Mouse (Mus musculus): ENCODE measurements around the gene Tm6sf1. TPM values are rescaled to one million over a fixed set of nuclear protein-coding genes. Genes with fewer than 3 reads are reported as not detected.

Gene Tm6sf1
- polyA plus RNA-seq, 1 experiment from 2014 or later, result 72.9 TPM

DNA sequence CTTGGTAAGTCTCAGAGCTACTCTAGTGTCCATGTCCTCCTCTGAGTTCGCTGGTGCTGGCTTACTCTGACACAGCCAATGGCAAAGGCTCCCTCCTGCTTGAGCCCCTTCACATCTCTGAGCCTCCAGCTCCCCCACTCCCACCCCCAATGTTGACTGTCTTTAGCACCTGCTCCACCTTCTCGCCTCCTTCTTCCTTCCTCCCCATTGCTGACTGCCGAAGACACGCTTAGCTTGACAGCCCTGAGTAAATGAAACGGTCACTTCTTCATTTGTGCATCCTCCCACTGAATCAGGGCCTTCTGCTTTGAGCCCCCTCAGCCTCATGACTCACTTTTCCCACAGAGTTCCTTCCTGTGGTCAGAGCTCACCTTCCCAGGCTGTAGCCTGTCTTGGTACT lies 2.2 kb downstream of the Tm6sf1 start:
- 2% methylated on average over 5 of the region's 5 CpGs for WGBS (ENCODE audit: missing documents)
- peaks cover 14% of the 10 kb centered on the region for H3K36me3 ChIP-seq (ENCODE audit: inconsistent target)
- H3K4me3 ChIP-seq (ENCODE audit: inconsistent target), result peak overlapping the region; percentile 74
- peaks cover 57% of the 10 kb centered on the region for H3K79me2 ChIP-seq (ENCODE audit: inconsistent target)
- peak overlapping the region; percentile 94 for H3K27ac ChIP-seq

DNA sequence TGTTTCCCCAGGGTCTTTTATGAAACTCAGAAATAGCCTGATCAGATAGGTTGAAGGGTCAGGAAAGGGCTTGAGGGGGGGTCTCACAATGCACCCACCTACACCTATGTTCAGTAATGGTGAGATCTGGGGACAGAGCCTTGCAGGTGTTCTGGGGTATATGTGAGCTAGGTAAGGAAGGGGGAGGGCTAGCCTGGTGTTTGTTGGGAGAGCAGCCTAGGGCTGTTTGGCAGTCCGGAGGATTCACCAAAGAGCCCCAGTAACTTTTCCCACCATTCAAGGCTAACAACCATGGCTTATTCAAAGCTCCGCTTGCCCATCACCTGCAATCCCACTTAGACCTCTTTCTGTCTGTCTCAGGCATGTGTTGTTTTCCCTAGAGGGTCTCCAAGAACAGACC lies 2.7 kb downstream of the Tm6sf1 start:
- Histone ChIP-seq H3K27ac (peak overlapping the region; percentile 94), H3K79me2 (ENCODE audit: inconsistent target) (peaks cover 62% of the 10 kb centered on the region), H3K36me3 (ENCODE audit: inconsistent target) (peaks cover 18% of the 10 kb centered on the region), H3K4me3 (ENCODE audit: inconsistent target) (peak overlapping the region; percentile 74; the same call in 1 of the 2 replicates)
- 83% methylated on average over 2 of the region's 2 CpGs for WGBS (ENCODE audit: missing documents)

DNA sequence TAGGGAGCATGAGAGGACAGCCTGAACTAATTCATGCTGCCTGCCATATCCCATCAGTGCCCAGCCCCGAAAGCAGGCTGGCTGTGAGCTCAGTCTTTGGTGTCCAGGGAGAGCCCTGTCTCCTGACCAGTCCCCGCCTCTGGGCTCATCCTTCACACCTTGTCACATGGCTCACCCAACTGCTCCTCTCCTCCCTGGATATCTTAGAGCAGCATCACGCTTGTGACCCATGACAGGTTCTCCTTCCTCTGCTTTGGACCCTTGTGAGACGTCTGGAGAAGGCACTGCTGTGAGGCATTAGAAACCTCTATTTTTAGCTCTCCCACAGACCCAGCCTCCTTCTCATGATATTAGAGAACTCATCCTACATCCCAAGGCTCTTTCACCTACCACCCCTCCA lies 3.1 kb downstream of the Tm6sf1 start:
- no peak overlapping the region for H3K4me3 ChIP-seq (ENCODE audit: inconsistent target)
- H3K79me2 ChIP-seq (ENCODE audit: inconsistent target), result peaks cover 66% of the 10 kb centered on the region
- peaks cover 23% of the 10 kb centered on the region for H3K36me3 ChIP-seq (ENCODE audit: inconsistent target)
- 68% methylated on average over 4 of the region's 4 CpGs for WGBS (ENCODE audit: missing documents)
- peak overlapping the region; percentile 94 for H3K27ac ChIP-seq

DNA sequence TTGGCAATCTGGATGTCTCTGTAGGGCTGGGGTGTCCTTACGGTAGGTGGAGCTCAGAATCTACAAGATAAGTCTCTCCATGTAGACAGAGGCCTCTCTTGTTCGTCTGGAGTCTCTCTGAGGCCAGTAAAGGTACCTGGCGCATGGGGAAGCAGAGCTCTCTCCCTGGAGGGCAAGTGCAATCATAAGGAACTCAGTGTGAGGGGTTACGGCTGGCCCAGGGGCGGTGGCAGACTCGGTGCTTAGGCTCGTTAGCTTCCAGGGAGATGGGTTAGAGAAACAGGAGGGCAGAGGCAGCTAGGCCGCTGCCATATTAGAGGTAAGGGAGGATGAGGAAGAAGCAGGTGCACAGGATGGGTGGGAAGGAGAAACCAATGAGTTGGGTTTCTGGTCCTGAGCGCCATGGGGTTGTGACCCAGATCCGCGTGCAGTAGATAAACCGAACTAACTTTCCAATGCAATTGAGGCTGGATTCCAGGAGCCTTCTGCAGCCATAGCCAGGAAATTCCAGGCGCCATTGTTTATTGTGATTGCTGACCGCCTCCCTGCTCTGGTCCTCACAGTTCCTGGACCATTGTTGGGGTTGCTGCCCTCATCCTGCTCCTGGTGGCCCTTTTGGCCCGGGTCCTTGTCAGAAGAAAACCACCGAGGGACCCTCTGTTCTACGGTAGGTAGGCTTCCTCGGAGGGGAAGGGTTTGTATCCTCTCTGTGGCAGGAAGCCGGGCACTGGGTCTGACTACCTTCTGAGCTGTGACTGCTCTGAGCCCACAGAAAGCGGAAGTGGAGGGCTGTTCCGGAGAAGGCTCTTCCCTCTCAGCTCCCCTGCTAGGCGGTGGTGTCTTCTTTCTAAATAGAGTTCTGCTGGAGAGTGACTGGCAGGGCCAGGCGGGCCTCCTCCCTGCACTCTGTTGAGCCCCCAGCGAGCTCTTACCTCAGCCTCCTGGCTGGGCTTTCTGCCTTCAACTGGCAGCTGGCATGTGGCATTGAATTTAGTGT lies 4.1 kb downstream of the Tm6sf1 start:
- H3K79me2 ChIP-seq (ENCODE audit: inconsistent target), result peaks cover 76% of the 10 kb centered on the region
- H3K27ac ChIP-seq, result peak overlapping the region; percentile 94
- peak overlapping the region; percentile 11; the same call in 1 of the 2 replicates for H3K4me3 ChIP-seq (ENCODE audit: inconsistent target)
- peaks cover 31% of the 10 kb centered on the region for H3K36me3 ChIP-seq (ENCODE audit: inconsistent target)
- 28% methylated on average over 24 of the region's 24 CpGs for WGBS (ENCODE audit: missing documents)

DNA sequence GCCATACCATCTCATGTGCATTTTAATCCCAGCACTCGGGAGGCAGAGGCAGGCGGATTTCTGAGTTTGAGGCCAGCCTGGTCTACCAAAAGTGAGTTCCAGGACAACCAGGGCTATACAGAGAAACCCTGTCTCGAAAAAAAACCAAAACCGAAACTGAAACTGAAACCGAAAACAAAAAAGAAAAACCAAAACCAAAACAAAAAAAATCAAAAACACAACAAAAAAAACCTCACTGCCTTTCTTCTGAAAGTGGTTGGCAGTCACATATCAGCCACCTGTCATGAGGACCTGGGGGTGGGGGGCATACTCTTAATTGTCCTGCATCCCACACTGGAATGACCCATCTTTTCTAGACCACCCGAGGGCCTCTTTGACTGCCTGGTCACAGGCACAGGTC lies 5.8 kb downstream of the Tm6sf1 start:
- Histone ChIP-seq H3K36me3 (ENCODE audit: inconsistent target) (peaks cover 41% of the 10 kb centered on the region), H3K27ac (no peak overlapping the region), H3K79me2 (ENCODE audit: inconsistent target) (peaks cover 86% of the 10 kb centered on the region), H3K4me3 (ENCODE audit: inconsistent target) (no peak overlapping the region)
- WGBS (ENCODE audit: missing documents), result 85% methylated on average over 5 of the region's 6 CpGs

DNA sequence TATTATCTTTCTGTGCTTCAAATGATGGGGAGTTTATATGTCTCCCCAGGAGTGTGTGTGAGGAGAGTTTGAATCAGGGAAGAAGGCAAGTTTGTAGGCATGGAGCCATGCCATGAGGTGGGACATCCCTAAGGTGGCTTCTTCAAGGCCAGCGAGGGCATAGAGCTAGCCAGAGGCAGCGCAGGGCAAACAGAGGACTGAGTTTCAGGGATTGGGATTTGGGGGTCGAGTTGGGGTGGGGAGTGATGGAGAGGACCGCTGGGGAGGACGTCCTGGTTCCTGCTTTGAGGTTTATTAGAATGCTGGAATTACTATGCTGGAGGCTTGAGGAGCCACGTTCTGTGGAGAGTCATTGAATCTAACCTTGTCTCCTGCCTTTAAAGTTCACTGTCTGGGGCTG lies 7.1 kb downstream of the Tm6sf1 start:
- WGBS (ENCODE audit: missing documents), result 95% methylated on average over 6 of the region's 6 CpGs
- H3K36me3 ChIP-seq (ENCODE audit: inconsistent target), result peaks cover 55% of the 10 kb centered on the region
- H3K27ac ChIP-seq, result no peak overlapping the region
- H3K79me2 ChIP-seq (ENCODE audit: inconsistent target), result peaks cover 91% of the 10 kb centered on the region
- H3K4me3 ChIP-seq (ENCODE audit: inconsistent target), result no peak overlapping the region

DNA sequence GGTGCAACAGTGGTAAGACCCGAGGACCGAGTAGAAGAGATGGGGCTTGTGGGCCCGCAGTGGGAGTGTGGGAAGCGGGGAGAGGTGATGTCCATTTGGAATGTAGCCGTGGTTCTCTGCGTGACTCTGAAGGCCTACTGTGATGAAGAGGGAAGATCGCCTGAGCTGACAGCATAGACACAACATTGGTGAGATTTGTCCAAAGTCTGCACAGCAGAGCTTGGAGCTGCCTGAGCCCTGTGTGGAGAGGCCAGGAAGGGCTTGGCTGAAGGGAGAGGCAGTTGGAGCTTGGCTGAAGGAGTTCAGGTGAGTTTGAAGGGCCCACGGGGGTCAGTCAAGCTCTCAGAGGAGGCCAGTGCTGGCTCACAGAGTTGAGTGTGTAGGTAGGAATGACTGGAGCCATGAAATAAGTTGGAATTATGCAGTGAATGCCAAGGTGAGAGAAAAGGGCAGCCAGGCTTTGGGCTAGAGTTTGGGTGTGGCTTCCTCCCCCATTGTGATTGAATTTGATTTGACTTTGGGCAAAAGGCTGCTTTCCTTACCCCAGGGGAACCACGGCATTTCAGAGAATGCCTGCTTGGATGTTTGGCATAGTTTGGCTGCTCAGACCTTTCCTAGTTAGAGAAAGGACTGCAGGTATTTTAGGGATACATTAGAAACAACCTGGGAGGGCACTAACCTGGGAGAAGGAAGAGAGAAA lies 8.6 kb downstream of the Tm6sf1 start:
- H3K27ac ChIP-seq, result no peak overlapping the region

DNA sequence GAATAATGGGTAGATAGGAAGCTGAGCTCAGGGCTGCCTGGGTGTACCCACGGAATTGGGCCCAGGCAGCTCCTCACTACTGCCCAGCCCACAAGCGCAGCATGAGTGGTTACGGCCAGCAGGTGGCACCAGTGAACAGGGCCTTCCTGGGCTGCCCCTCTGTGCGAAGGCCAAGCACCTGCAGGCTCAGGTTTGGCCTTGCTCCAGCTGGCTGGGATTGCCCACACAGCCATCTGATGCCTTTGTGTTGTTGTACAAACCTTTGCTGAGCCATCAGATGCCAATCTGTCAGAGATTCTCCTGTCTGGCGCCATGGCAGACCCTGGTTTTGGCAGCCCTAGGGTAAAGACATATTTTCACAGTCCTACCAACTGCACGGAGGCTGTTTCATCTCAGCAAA lies 9.4 kb downstream of the Tm6sf1 start:
- H3K27ac ChIP-seq, result no peak overlapping the region
- H3K79me2 ChIP-seq (ENCODE audit: inconsistent target), result peaks cover 69% of the 10 kb centered on the region
- peaks cover 77% of the 10 kb centered on the region for H3K36me3 ChIP-seq (ENCODE audit: inconsistent target)
- 46% methylated on average over 6 of the region's 6 CpGs for WGBS (ENCODE audit: missing documents)
- no peak overlapping the region for H3K4me3 ChIP-seq (ENCODE audit: inconsistent target)

More for the DNA sequence above, 8.6 kb downstream of the Tm6sf1 start:
- H3K79me2 ChIP-seq (ENCODE audit: inconsistent target), result peaks cover 76% of the 10 kb centered on the region
- 89% methylated on average over 9 of the region's 9 CpGs for WGBS (ENCODE audit: missing documents)
- H3K36me3 ChIP-seq (ENCODE audit: inconsistent target), result peaks cover 69% of the 10 kb centered on the region
- no peak overlapping the region for H3K4me3 ChIP-seq (ENCODE audit: inconsistent target)

DNA sequence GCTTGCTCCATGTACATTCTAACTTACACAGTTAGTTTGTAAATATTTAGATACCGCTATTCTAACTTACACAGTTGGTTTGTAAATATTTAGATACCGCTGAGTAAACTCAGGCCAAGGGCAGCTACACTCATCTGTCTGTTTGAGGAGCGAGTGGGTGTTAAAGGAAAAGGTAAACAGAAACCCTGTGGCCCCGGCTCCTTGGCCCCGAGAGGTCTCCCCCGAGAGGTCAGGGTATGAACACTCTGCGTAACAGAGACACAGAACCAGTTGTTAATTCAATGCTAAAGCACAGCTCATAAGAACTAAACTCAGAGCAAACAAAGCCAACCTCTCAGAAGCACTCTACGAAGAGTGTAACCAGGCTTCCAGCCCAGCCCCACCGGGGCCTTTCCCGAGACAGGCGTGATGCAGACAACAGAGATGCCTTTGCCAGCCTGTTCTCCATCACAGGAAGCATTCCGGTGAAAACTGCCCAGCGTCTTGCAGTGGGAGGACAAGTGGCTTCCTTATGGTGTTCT lies 13.8 kb downstream of the Tm6sf1 start:
- Histone ChIP-seq H3K36me3 (ENCODE audit: inconsistent target) (peaks cover 77% of the 10 kb centered on the region), H3K4me3 (ENCODE audit: inconsistent target) (no peak overlapping the region)

DNA sequence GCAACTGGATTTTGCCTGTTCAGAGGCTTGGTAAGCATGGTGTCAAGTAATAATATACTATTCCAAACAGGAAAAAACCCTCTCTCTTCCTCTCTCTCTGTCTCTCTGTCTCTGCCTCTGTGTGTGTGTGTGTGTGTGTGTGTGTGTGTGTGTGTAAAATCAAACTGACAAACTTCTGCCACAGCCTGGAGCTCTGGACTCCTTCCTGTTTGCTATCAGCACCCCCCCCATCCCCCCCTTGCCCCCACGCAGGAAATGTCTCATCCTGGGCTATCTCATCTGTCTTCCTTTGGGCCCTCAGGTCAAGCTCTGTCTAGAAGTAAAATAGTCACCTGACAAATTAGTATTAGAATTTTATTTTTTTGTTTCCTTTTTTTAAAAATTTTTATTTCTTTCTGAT lies 15.0 kb downstream of the Tm6sf1 start:
- no CpG with 5 or more reads among the region's 1 CpGs for WGBS (ENCODE audit: missing documents)

More for the DNA sequence above, 13.8 kb downstream of the Tm6sf1 start:
- Histone ChIP-seq H3K27ac (no peak overlapping the region), H3K79me2 (ENCODE audit: inconsistent target) (peaks cover 26% of the 10 kb centered on the region; the same call in 1 of the 2 replicates)
- 94% methylated on average over 13 of the region's 13 CpGs for WGBS (ENCODE audit: missing documents)

DNA sequence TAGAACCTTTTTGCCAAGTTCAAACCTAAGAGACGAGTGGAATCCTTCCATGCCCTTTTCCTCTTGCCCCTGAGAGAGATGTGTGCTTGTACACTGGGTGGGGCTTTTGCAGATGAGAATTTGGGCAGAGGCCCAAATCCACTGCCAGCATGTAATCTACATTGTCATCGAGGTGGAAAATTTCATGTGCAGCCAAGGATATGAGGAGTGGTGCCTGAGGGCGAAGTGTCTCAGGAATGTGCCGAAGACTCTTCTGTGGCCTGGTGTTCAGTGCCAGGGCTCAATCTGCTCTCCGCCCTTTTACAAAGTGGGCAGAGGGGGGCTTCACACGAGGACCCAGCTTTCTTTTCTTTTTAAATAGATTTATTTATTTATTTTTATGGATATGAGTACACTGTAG lies 15.8 kb downstream of the Tm6sf1 start:
- Histone ChIP-seq H3K36me3 (ENCODE audit: inconsistent target) (peaks cover 77% of the 10 kb centered on the region), H3K79me2 (ENCODE audit: inconsistent target) (peaks cover 6% of the 10 kb centered on the region; the same call in 1 of the 2 replicates), H3K4me3 (ENCODE audit: inconsistent target) (no peak overlapping the region), H3K27ac (no peak overlapping the region)
- WGBS (ENCODE audit: missing documents), result 96% methylated on average over 6 of the region's 6 CpGs

More for the DNA sequence above, 15.0 kb downstream of the Tm6sf1 start:
- H3K4me3 ChIP-seq (ENCODE audit: inconsistent target), result no peak overlapping the region
- H3K27ac ChIP-seq, result no peak overlapping the region
- H3K79me2 ChIP-seq (ENCODE audit: inconsistent target), result peaks cover 13% of the 10 kb centered on the region; the same call in 1 of the 2 replicates
- peaks cover 80% of the 10 kb centered on the region for H3K36me3 ChIP-seq (ENCODE audit: inconsistent target)

DNA sequence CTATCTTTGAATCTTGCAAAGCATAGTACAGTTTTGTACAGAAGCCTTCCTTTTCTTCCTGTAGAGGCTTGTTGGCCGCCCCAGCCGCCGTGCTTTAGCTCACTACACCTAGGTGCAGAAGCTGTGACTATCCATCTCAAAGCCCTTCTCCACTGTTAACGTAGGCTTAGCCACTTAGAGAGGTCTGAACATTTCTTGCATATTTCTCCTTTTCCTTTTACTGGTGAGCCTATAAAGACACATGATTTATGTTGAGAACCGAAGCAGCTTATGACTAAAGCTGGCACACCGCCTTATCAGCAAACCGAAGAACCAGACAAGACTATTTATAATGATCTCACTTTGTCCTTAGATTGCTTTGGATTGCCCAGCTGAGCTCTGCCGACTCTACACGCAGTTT lies 16.6 kb downstream of the Tm6sf1 start:
- WGBS (ENCODE audit: missing documents), result 87% methylated on average over 9 of the region's 9 CpGs
- no peak overlapping the region for H3K4me3 ChIP-seq (ENCODE audit: inconsistent target)
- H3K79me2 ChIP-seq (ENCODE audit: inconsistent target), result no peaks in the 10 kb centered on the region
- H3K36me3 ChIP-seq (ENCODE audit: inconsistent target), result peaks cover 72% of the 10 kb centered on the region
- H3K27ac ChIP-seq, result no peak overlapping the region

DNA sequence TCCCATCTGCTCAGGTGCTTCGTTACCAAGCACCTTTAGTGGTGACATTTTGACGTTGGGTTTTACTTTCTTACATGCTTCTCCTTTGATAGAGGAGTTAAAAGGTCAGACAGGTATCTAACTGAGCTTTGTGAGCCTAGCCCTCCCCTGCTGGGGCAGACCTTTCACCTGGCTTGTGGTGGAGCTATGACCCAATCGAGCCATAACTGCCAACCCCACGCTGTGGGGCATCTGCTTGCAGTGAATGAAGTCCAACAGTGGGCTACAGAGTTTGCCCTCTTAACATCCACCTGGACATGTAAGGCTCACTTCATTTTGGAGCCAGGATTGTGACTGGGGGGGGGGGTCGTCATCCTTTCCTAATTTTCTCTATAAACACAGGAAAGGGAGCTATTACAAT lies 21.5 kb downstream of the Tm6sf1 start:
- Histone ChIP-seq H3K36me3 (ENCODE audit: inconsistent target) (peaks cover 83% of the 10 kb centered on the region), H3K4me3 (ENCODE audit: inconsistent target) (no peak overlapping the region), H3K27ac (no peak overlapping the region), H3K79me2 (ENCODE audit: inconsistent target) (no peaks in the 10 kb centered on the region)
- 95% methylated on average over 5 of the region's 5 CpGs for WGBS (ENCODE audit: missing documents)

DNA sequence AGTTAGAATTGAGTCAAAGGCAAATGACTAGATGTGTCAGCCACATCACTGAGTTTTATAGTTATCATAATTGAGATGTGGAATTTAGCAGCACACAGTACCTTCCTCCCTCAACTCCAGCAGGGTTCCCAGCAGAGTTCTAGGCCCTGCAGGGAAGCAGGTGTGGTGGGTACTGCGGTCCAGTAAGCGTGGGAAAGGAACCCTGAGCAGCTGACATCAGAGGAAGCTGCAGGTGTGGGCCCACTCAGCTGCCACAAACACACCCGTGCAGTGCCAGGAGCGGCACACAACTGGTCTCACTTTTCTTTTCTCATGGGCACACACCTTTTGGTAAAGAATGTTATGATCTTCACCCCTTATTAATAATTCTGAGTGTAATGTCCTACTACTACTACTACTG lies 22.0 kb downstream of the Tm6sf1 start:
- Histone ChIP-seq H3K27ac (no peak overlapping the region), H3K36me3 (ENCODE audit: inconsistent target) (peaks cover 82% of the 10 kb centered on the region), H3K4me3 (ENCODE audit: inconsistent target) (no peak overlapping the region), H3K79me2 (ENCODE audit: inconsistent target) (no peaks in the 10 kb centered on the region)
- 88% methylated on average over 4 of the region's 4 CpGs for WGBS (ENCODE audit: missing documents)
